Mouse (Mus musculus) liver, embryonic 14.5 days (tissue): ENCODE results near the gene Aldh1l1.

ENCODE experiments used
- CTCF ChIP-seq: IDR thresholded peaks from 2 replicates; pipeline ENCODE4 v1.5.1; 2016; ENCODE audit warnings: antibody characterized with exemption, low read depth, control low read depth
- EP300 ChIP-seq: IDR thresholded peaks from 2 replicates; pipeline ENCODE4 v1.6.1; 2016; ENCODE audit warnings: antibody characterized with exemption, low read depth

- TF ChIP-seq CTCF, result no peak
- TF ChIP-seq EP300, result no peak
These were observed 32.5 kb upstream of the Aldh1l1 start for GRCm38 (mm10) chr6:90453751-90454150.
